Mouse (Mus musculus) gastrocnemius, postnatal 36 days (tissue): ENCODE data around the gene Gm37419. TPM values are rescaled to one million over a fixed set of nuclear protein-coding genes. Genes with fewer than 3 reads are reported as not detected.

Source experiments
- DNase-seq, 2 experiments: peaks; one replicate each; pipeline ENCODE4 v3.0.0; 2022
- intact Hi-C: fragments of 180-260 bp; cut with DNase I; formaldehyde crosslinking; loops from one replicate; pipeline ENCODE4 v1.15.1; 2025
- total RNA-seq, 2 experiments: library from RNA; stranded (reverse); gene quantifications; 2 replicates each; pipeline ENCODE4 v1.2.3; 2021

Gene Gm37419
- total RNA-seq, 2 experiments from 2014 or later = not detected

- DNase-seq = peak; percentile 83 to 89
- intact Hi-C loops = loop anchor here (5.0 kb wide), 2 partner anchors 166 to 491 kb away; no protein-coding TSS in a partner anchor
Measured at GRCm38 (mm10) chr16:23991170-23991569, 2.9 kb downstream of the Gm37419 start.

- intact Hi-C loops = loop anchor here (2.0 to 5.0 kb wide), 3 partner anchors 81 to 490 kb away; no protein-coding TSS in a partner anchor
Measured at GRCm38 (mm10) chr16:23991846-23992580, 3.7 kb downstream of the Gm37419 start.

GRCm38 (mm10) chr16:23993351-23994321, 5.4 kb downstream of the Gm37419 start:
- intact Hi-C loops = loop anchor here (2.0 to 5.0 kb wide), 3 partner anchors 79 to 489 kb away; no protein-coding TSS in a partner anchor
- no peak for DNase-seq

More at GRCm38 (mm10) chr16:23991846-23992580, 3.7 kb downstream of the Gm37419 start:
- no peak for DNase-seq

- intact Hi-C loops = no loop called here
- DNase-seq = no peak
Measured at GRCm38 (mm10) chr16:23996342-23996741, 8.1 kb downstream of the Gm37419 start.

GRCm38 (mm10) chr16:23997228-23997627, 8.9 kb downstream of the Gm37419 start:
- intact Hi-C loops = no loop called here
- DNase-seq = no peak

- intact Hi-C loops = no loop called here
- no peak for DNase-seq
Measured at GRCm38 (mm10) chr16:23997912-23998311, 9.6 kb downstream of the Gm37419 start.

- intact Hi-C loops = no loop called here
Measured at GRCm38 (mm10) chr16:24005928-24006327, 17.6 kb downstream of the Gm37419 start.

GRCm38 (mm10) chr16:24009891-24010290, 21.6 kb downstream of the Gm37419 start:
- intact Hi-C loops = no loop called here
- no peak for DNase-seq

More at GRCm38 (mm10) chr16:24005928-24006327, 17.6 kb downstream of the Gm37419 start:
- no peak for DNase-seq

- no peak for DNase-seq
- intact Hi-C loops = no loop called here
Measured at GRCm38 (mm10) chr16:24011306-24011705, 23.0 kb downstream of the Gm37419 start.

- intact Hi-C loops = no loop called here
- DNase-seq = no peak
Measured at GRCm38 (mm10) chr16:24012066-24012465, 23.8 kb downstream of the Gm37419 start.

GRCm38 (mm10) chr16:24014378-24014777, 26.1 kb downstream of the Gm37419 start:
- intact Hi-C loops = no loop called here

GRCm38 (mm10) chr16:24016273-24016672, 28.0 kb downstream of the Gm37419 start:
- DNase-seq = no peak
- intact Hi-C loops = loop anchor here (5.0 kb wide), 1 partner anchor 36 kb away; no protein-coding TSS in a partner anchor

More at GRCm38 (mm10) chr16:24014378-24014777, 26.1 kb downstream of the Gm37419 start:
- DNase-seq = no peak

GRCm38 (mm10) chr16:24016742-24017141, 28.5 kb downstream of the Gm37419 start:
- DNase-seq = no peak
- intact Hi-C loops = loop anchor here (5.0 kb wide), 1 partner anchor 36 kb away; no protein-coding TSS in a partner anchor

GRCm38 (mm10) chr16:24021722-24022121, 33.4 kb downstream of the Gm37419 start:
- DNase-seq = no peak
- intact Hi-C loops = no loop called here

- no peak for DNase-seq
- intact Hi-C loops = no loop called here
Measured at GRCm38 (mm10) chr16:24022605-24023004, 34.3 kb downstream of the Gm37419 start.

- intact Hi-C loops = no loop called here
- DNase-seq = no peak
Measured at GRCm38 (mm10) chr16:24025442-24025841, 37.2 kb downstream of the Gm37419 start.

- no peak for DNase-seq
- intact Hi-C loops = no loop called here
Measured at GRCm38 (mm10) chr16:24029965-24030672, 41.8 kb downstream of the Gm37419 start.

GRCm38 (mm10) chr16:24033259-24033658, 45.0 kb downstream of the Gm37419 start:
- intact Hi-C loops = no loop called here

GRCm38 (mm10) chr16:24034450-24034849, 46.2 kb downstream of the Gm37419 start:
- intact Hi-C loops = no loop called here
- DNase-seq = no peak

More at GRCm38 (mm10) chr16:24033259-24033658, 45.0 kb downstream of the Gm37419 start:
- no peak for DNase-seq

GRCm38 (mm10) chr16:24035767-24036166, 47.5 kb downstream of the Gm37419 start:
- no peak for DNase-seq
- intact Hi-C loops = no loop called here
